Mouse (Mus musculus): Measurements from ENCODE around the gene Xirp1.
"Not testable (repeated sequence)": the region's sequence is repeated elsewhere in the genome, so short reads cannot be mapped to it uniquely, and the experiment has no call there.

The Xirp1 gene

DNA sequence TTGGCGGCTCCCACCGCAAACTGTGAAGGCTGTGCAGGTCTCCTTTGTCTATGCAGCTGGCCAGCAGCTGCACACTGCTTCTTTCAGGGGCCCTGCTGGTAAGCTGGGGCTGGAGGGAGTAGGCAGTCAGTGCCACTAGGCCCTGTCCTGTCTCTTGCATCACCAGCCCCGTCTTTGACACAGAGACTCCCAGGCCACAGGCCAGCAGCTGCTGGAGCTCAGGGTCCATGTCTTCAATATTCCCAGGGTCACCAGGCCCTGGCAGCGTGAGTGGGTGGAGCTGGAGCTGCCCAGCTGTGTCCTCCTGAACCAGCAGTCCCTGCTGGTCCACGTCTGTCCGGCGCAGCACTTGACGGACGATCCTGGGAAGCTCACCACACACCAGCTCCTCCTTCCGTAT, 6.4 kb downstream of the Xirp1 start:
- peak; percentile 36 for DNase-seq

DNA sequence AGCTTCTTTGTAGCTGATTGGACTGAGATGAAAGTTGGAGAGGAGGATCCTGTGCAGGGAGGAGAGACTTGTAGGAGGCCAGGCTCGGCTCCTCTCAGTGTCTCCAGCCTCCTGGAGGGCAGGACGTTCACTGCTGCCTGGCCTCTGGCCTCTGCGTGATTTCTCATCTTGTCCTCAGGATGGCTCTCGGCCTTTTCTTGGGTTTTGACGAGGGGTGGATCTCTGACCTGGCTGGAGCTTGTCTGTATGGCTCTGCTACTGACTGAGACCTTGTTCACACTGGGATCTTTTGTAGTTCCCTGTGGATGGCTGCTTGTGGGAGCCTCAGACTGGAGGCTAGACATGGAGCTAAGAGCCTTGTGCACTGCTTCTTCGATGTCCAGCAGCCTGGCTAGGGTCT, 8.6 kb downstream of the Xirp1 start:
- DNase-seq: no peak

- DNase-seq: no peak
Observed at GRCm38 (mm10) chr9:120013251-120013820, 10.1 kb downstream of the Xirp1 start.

- no peak for DNase-seq
Observed at GRCm38 (mm10) chr9:120012781-120013180, 10.6 kb downstream of the Xirp1 start.

DNA sequence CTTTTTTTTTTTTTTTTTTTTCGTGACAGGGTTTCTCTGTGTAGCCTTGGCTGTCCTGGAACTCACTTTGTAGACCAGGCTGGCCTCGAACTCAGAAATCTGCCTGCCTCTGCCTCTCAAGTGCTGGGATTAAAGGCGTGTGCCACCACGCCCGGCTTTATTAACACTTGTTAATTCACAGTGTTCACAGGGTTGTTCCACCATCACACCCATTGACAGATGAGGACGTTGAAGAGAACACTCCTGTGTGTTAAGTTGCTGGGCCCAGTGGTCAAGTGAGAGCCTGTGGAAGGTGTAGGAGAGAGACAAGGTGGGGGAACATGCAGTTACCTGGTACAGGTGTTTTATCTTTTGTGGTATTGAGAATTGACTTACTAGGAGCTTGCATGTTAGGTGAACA, 11.2 kb downstream of the Xirp1 start:
- not testable (repeated sequence) for DNase-seq

GRCm38 (mm10) chr9:120011533-120011932, 11.9 kb downstream of the Xirp1 start:
- peak; percentile 83 for DNase-seq

GRCm38 (mm10) chr9:120010781-120011511, 12.5 kb downstream of the Xirp1 start:
- DNase-seq: peak; percentile 99

GRCm38 (mm10) chr9:120009871-120010270, 13.5 kb downstream of the Xirp1 start:
- no peak for DNase-seq

DNA sequence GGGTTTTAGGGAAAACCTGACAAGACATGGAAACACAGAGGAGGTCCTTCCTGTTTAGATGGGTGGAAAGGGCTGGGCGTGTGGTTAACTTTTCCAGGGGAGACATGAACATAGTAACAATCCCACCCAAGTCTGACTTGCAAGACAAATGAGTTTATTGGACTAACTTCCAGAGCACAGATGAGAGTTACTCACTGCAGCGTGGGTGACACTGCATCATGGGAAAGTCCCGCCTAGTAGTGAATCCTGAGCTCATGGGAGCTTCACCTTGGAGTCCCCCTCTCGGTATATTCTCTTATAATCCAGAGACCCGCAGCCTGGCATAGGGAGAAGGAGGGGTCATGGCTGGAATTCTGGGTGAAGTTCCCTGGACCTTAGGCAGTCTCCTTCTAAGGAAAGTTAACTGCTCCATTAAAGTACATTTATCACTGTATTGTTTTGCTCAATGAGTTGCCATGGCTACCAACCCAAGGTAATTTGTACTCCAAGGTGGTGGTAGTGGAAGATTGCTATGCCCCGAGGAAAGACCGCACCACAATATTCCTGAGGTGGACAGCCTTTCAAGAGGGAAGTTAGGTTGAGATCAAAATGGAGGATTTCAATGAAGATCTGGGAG, 14.1 kb downstream of the Xirp1 start:
- no peak for DNase-seq

DNA sequence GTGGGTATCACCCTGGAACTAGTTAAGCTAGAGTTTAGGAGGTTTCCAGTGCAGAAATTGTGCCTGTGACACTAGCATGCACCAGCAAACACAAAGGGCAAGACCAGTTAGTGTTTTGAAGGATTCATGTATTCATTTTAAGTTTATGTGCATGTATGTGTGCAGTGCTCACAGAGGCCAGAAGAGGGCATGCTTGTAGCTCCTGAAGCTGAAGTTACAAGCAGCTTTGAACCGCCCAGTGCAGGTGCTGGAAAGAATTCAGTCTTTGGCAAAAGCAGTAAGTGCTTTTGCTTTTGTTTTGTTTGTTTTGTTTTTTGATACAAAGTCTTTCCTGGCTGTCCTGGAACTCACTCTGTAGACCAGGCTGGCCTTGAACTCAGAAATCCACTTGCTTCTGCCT, 15.6 kb downstream of the Xirp1 start:
- no peak for DNase-seq

- no peak for DNase-seq
Observed at GRCm38 (mm10) chr9:120005936-120006335, 17.5 kb downstream of the Xirp1 start.

- DNase-seq: no peak
Observed at GRCm38 (mm10) chr9:120002893-120003292, 20.5 kb downstream of the Xirp1 start.

DNA sequence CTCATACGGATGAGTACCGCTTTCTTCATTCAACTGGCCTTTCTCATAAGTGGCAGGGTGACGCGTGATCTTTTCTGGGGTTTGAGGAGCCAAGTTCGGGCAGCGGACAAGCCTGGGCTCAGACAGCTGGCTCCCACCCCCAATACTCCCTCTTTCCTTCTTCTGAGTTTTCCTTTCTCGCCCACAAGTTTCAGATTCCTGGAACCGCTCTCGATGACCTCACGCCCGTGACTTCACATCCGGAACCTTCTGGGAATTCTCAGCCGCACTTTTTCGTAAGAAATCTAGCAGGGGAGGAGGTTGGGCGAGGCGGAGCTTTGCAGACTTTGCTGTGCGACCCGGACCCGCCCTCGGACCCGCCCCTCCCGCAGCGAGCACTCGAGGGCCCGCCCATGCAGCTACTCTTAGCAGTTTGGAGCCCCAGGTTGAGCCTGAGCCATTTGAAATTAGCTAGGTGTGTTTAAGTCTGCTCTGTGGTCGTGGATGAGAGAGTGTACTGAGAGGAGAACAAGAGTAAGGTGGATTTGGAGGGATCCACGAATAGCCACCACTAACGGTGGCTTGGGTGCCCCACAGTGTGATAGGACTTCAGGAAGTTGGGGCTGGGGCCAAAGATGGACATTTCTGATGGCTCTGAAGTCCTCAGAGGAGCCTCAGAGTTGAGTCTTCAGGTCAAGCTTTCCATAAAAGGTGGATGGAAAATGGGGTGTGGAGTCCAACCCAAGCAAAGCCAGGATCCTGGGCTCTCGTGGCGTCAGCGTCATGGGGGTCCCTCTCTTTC, 21.3 kb downstream of the Xirp1 start:
- DNase-seq: peak; percentile 95

DNA sequence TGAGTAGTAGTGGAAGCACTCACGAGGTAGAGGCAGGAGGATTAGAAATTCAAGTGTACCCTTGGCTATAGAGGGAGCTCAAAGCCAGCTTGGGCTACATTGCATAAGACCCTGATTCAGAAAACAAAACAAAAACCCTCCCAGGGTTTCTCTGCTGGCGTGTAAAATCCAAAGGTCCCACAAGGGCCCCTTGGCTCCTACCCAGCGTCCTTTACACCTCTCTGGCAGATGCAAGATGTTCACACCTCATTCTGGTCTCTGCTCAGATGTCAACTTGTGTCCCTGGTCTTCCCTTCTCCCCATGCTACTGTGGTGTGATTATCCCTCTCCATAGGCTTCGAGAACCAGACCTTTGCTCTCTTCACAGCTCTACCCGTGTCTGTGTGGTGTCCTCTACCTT, 22.6 kb downstream of the Xirp1 start:
- DNase-seq: peak; percentile 70

- no peak for DNase-seq
Observed at GRCm38 (mm10) chr9:119999636-120000035, 23.8 kb downstream of the Xirp1 start.

DNA sequence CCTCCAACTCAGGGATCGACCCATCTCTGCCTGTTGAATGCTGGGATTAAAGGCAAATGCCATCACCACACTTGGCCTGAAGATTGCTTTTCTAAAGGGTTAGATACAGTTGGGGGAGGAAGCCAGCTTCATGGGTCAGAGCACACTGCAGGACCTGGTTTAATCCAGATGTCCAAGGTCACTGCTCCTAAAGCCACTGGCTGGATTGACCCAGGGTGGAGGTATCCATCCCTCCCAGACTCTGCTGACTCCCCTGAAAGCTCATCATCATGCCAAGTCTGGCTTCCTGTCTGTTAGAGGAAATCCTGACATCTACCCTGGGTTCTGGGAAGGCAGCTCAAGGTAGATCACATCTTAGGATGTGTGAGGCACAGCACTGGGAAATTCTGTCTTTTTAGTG, 24.6 kb downstream of the Xirp1 start:
- no peak for DNase-seq

- DNase-seq: no peak
Observed at GRCm38 (mm10) chr9:119996080-119996479, 27.3 kb downstream of the Xirp1 start.

DNA sequence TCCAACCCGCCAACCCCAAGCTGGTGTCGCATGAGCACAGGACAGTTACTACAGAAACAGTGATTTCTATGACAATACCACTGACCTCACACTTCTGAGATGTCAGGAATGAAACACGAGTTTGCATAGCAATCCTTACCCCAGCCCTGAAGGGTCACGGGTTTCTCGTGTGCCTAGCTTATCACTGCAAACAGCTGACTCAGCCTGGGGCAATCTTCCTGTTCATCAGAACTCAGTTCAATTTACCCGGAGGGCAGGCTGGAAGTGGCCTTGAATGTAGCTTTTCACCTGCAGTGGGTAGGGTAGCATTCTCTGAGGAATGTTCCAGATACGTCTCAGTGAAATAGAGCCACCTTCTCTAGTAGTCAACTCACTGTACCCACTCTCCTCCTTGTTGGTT, 29.2 kb downstream of the Xirp1 start:
- no peak for DNase-seq

GRCm38 (mm10) chr9:119993092-119993844, 30.1 kb downstream of the Xirp1 start:
- no peak for DNase-seq

DNA sequence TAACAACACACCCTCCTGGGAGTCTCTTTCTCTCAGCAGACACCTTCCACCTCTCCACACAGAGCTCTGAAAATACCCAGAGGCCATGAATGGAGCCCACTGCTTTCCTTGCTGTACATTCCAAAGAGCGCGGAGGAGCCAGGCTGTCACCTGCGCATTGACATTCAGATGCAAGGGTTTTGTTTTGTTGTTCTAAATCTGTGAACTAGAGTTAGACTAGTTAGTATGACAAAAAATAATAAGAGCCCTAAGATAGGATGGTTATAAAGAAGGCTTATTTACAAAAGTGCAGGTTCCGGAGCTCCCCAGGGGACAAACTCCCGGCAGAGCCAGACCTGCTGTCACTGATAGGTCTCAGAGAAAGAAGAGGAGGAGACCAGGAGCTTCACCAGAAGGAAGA, 32.1 kb downstream of the Xirp1 start:
- DNase-seq: no peak

DNA sequence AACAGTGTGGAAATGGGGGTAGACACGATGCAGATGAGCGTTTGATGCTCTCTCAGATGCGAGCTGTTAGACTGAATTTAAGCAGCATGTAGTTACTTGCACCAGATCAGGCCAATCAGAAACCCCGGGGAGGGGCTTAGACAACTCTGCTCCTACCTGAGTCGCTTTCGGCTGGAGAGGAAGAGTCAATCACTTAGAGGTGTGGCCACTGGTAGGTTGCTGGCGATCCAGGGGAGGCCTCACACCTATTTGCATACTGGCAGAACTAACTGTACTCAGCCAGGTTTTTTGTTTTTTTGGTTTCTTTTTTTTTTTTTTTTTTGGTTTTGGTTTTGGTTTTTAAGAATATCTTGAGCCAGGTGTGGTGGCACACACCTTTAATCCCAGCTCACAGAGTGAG, 35.1 kb downstream of the Xirp1 start:
- DNase-seq: no peak

GRCm38 (mm10) chr9:119985881-119986574, 37.4 kb downstream of the Xirp1 start:
- DNase-seq: no peak

Measured in kidney, adult 9 months (tissue).